Mouse (Mus musculus) forebrain, postnatal 0 days (tissue): ENCODE data around the gene Ccdc12. TPM values are rescaled to one million over a fixed set of nuclear protein-coding genes. Genes with fewer than 3 reads are reported as not detected.

Source experiments
- ATAC-seq: fragments of 200-750 bp; cut with Nextera tagmentation; 2 replicates; pipeline ENCODE4 v1.8.0; 2017; ENCODE audit warnings: mild to moderate bottlenecking, moderate library complexity
- DNase-seq: peaks from one replicate; pipeline ENCODE4 v3.0.0-alpha.2; 2015
- H3K27ac ChIP-seq: fragments of 300-500 bp; sonication (generic); 2 replicates; pipeline ENCODE4 v1.5.1; 2014; ENCODE audit warnings: low read depth, mild to moderate bottlenecking, antibody characterized with exemption, low read length, moderate library complexity, mixed read lengths
- H3K27me3 ChIP-seq: fragments of 300-500 bp; sonication (generic); 2 replicates; pipeline ENCODE4 v1.6.1; 2014; ENCODE audit warnings: mild to moderate bottlenecking, low read length, mixed read lengths; ENCODE audit not compliant: insufficient read depth
- H3K36me3 ChIP-seq: fragments of 300-500 bp; sonication (generic); 2 replicates; pipeline ENCODE4 v1.6.1; 2014; ENCODE audit warnings: mild to moderate bottlenecking, moderate library complexity; ENCODE audit not compliant: insufficient read depth
- H3K4me1 ChIP-seq: fragments of 300-500 bp; sonication (generic); 2 replicates; pipeline ENCODE4 v1.6.1; 2014; ENCODE audit warnings: antibody characterized with exemption; ENCODE audit not compliant: insufficient read depth
- H3K4me2 ChIP-seq: fragments of 300-500 bp; sonication (generic); 2 replicates; pipeline ENCODE4 v1.6.1; 2014; ENCODE audit warnings: low read depth, mild to moderate bottlenecking, moderate library complexity
- H3K4me3 ChIP-seq: fragments of 300-500 bp; sonication (generic); 2 replicates; pipeline ENCODE4 v1.5.1; 2014; ENCODE audit warnings: low read depth, low read length, mixed read lengths
- H3K9ac ChIP-seq: fragments of 300-500 bp; sonication (generic); 2 replicates; pipeline ENCODE4 v1.6.1; 2014; ENCODE audit warnings: mild to moderate bottlenecking
- H3K9me3 ChIP-seq: fragments of 300-500 bp; sonication (generic); 2 replicates; pipeline ENCODE4 v1.6.1; 2016; ENCODE audit warnings: low read length
- CTCF ChIP-seq: sonication (generic); IDR thresholded peaks from 2 replicates; pipeline ENCODE4 v1.5.1; 2016; ENCODE audit warnings: antibody characterized with exemption, control low read depth, low read depth
- WGBS: fragments of 180-500 bp; shearing (Covaris S2); extraction: QIAGEN DNeasy Blood & Tissue Kit; methylation state at CpG from one replicate; pipeline ENCODE4 v1.1.7; 2014; 5-methylcytosine and 5-hydroxymethylcytosine counted together
- polyA plus RNA-seq: library from polyadenylated mRNA; unstranded; fragments of >200 nt; fragmentation: Nextera tagmentation; extraction: Ambion mirVana; gene quantifications from 2 replicates; pipeline ENCODE4 v1.2.1, GENCODE M21; 2015
- total RNA-seq: library from RNA; depleted of rRNA; stranded (reverse); fragments of >200 nt; gene quantifications from 2 replicates; pipeline ENCODE4 v1.2.3, GENCODE M21; 2014

Gene Ccdc12
- total and polyA plus RNA-seq, 2 experiments from 2014 or later, result 38.4 to 104 TPM

GRCm38 (mm10) chr9:110689261-110689779 is 33.0 kb downstream of the Ccdc12 start:
- Histone ChIP-seq H3K4me2 (no peak overlapping the region), H3K4me3 (no peak overlapping the region), H3K9me3 (no peaks in the 10 kb centered on the region), H3K27ac (no peak overlapping the region), H3K9ac (no peak overlapping the region), H3K36me3 (0 out of 2 replicates have a peak, but pooled peaks cover 9% of the 10 kb centered on the region), H3K4me1 (peaks cover 3% of the 10 kb centered on the region; the same call in 1 of the 2 replicates), H3K27me3 (no peaks in the 10 kb centered on the region)
- 81% methylated on average over 8 of the region's 8 CpGs for WGBS
- TF ChIP-seq CTCF, result no peak
- ATAC-seq, result no peak
- no peak for DNase-seq

- no peaks in the 10 kb centered on the region for H3K4me1 ChIP-seq
- 89% methylated on average over 4 of the region's 4 CpGs for WGBS
- no peak overlapping the region for H3K9ac ChIP-seq
- H3K27me3 ChIP-seq, result no peaks in the 10 kb centered on the region
- TF ChIP-seq CTCF, result no peak
- DNase-seq (no peak), ATAC-seq (no peak)
- H3K36me3 ChIP-seq, result peaks cover 16% of the 10 kb centered on the region; the same call in 1 of the 2 replicates
- H3K4me2 ChIP-seq, result no peak overlapping the region
- H3K27ac ChIP-seq, result no peak overlapping the region
- H3K4me3 ChIP-seq, result no peak overlapping the region
- H3K9me3 ChIP-seq, result no peaks in the 10 kb centered on the region
Measured at GRCm38 (mm10) chr9:110695165-110695755, 39.0 kb downstream of the Ccdc12 start.

- Histone ChIP-seq H3K4me3 (no peak overlapping the region), H3K9me3 (no peaks in the 10 kb centered on the region), H3K4me2 (no peak overlapping the region), H3K36me3 (peaks cover 16% of the 10 kb centered on the region; the same call in 1 of the 2 replicates), H3K4me1 (no peaks in the 10 kb centered on the region), H3K27ac (no peak overlapping the region), H3K27me3 (no peaks in the 10 kb centered on the region), H3K9ac (no peak overlapping the region)
- no peak for DNase-seq
- TF ChIP-seq CTCF, result no peak
- 92% methylated on average over 5 of the region's 5 CpGs for WGBS
- no peak for ATAC-seq
Measured at GRCm38 (mm10) chr9:110696427-110696826, 40.1 kb downstream of the Ccdc12 start.

GRCm38 (mm10) chr9:110697465-110697864 is 41.2 kb downstream of the Ccdc12 start:
- Histone ChIP-seq H3K9me3 (no peaks in the 10 kb centered on the region), H3K9ac (no peak overlapping the region), H3K36me3 (peaks cover 16% of the 10 kb centered on the region; the same call in 1 of the 2 replicates), H3K4me2 (no peak overlapping the region), H3K4me3 (no peak overlapping the region), H3K27me3 (no peaks in the 10 kb centered on the region), H3K27ac (no peak overlapping the region), H3K4me1 (no peaks in the 10 kb centered on the region)
- 66% methylated on average over 3 of the region's 3 CpGs for WGBS
- no peak for ATAC-seq
- TF ChIP-seq CTCF, result no peak
- DNase-seq, result no peak

- no peak for TF ChIP-seq CTCF
- no peaks in the 10 kb centered on the region for H3K9me3 ChIP-seq
Measured at GRCm38 (mm10) chr9:110699574-110699973, 43.3 kb downstream of the Ccdc12 start.

GRCm38 (mm10) chr9:110701114-110702032 is 45.1 kb downstream of the Ccdc12 start:
- 77% methylated on average over 11 of the region's 12 CpGs for WGBS
- Histone ChIP-seq H3K4me3 (no peak overlapping the region), H3K4me2 (no peak overlapping the region), H3K27ac (no peak overlapping the region), H3K27me3 (no peaks in the 10 kb centered on the region), H3K4me1 (no peaks in the 10 kb centered on the region), H3K36me3 (peaks cover 3% of the 10 kb centered on the region; the same call in 1 of the 2 replicates), H3K9ac (no peak overlapping the region), H3K9me3 (no peaks in the 10 kb centered on the region)
- ATAC-seq (no peak), DNase-seq (no peak)
- TF ChIP-seq CTCF, result no peak

More at GRCm38 (mm10) chr9:110699574-110699973, 43.3 kb downstream of the Ccdc12 start:
- Histone ChIP-seq H3K9ac (no peak overlapping the region), H3K4me3 (no peak overlapping the region), H3K27me3 (no peaks in the 10 kb centered on the region), H3K4me2 (no peak overlapping the region), H3K36me3 (peaks cover 7% of the 10 kb centered on the region; the same call in 1 of the 2 replicates), H3K27ac (no peak overlapping the region), H3K4me1 (no peaks in the 10 kb centered on the region)
- WGBS, result 96% methylated on average over 3 of the region's 3 CpGs
- DNase-seq, result no peak
- no peak for ATAC-seq
